Mouse (Mus musculus) neural tube, embryonic 12.5 days (tissue): ENCODE data around the gene Slc12a1. TPM values are rescaled to one million over a fixed set of nuclear protein-coding genes. Genes with fewer than 3 reads are reported as not detected.
A peak's percentile ranks its signal among the peaks of the same experiment; 100 is the strongest.

ENCODE experiments used
- ATAC-seq: fragments of 200-750 bp; cut with Nextera tagmentation; 2 replicates; pipeline ENCODE4 v1.8.0; 2017; ENCODE audit warnings: low read depth, mild to moderate bottlenecking, moderate TSS enrichment, moderate library complexity; ENCODE audit not compliant: low FRiP score
- H3K27ac ChIP-seq: fragments of 300-500 bp; sonication (generic); 2 replicates; pipeline ENCODE4 v1.5.1; 2016
- H3K27me3 ChIP-seq: fragments of 300-500 bp; sonication (generic); replicated peaks from 2 replicates; pipeline ENCODE4 v1.6.1; 2016; ENCODE audit warnings: mild to moderate bottlenecking
- H3K36me3 ChIP-seq: fragments of 300-500 bp; sonication (generic); 2 replicates; pipeline ENCODE4 v1.6.1; 2016; ENCODE audit warnings: mild to moderate bottlenecking
- H3K4me1 ChIP-seq: fragments of 300-500 bp; sonication (generic); 2 replicates; pipeline ENCODE4 v1.6.1; 2016
- H3K4me2 ChIP-seq: fragments of 300-500 bp; sonication (generic); replicated peaks from 2 replicates; pipeline ENCODE4 v1.6.1; 2016; ENCODE audit warnings: mild to moderate bottlenecking
- H3K4me3 ChIP-seq: fragments of 300-500 bp; sonication (generic); 2 replicates; pipeline ENCODE4 v1.5.1; 2016
- H3K9ac ChIP-seq: fragments of 300-500 bp; sonication (generic); 2 replicates; pipeline ENCODE4 v1.6.1; 2016; ENCODE audit warnings: mild to moderate bottlenecking
- H3K9me3 ChIP-seq: fragments of 300-500 bp; sonication (generic); 2 replicates; pipeline ENCODE4 v1.6.1; 2016; ENCODE audit warnings: mild to moderate bottlenecking
- WGBS: fragments of 180-500 bp; shearing (Covaris S2); methylation state at CpG from one replicate; pipeline ENCODE4 v1.1.7; 2016; 5-methylcytosine and 5-hydroxymethylcytosine counted together
- polyA plus RNA-seq: library from polyadenylated mRNA; unstranded; fragments of >200 nt; fragmentation: Nextera tagmentation; extraction: Ambion mirVana; gene quantifications from 2 replicates; pipeline ENCODE4 v1.2.1, GENCODE M21; 2016

Slc12a1 gene
- polyA plus RNA-seq, 1 experiment from 2014 or later = 0.04 TPM

DNA sequence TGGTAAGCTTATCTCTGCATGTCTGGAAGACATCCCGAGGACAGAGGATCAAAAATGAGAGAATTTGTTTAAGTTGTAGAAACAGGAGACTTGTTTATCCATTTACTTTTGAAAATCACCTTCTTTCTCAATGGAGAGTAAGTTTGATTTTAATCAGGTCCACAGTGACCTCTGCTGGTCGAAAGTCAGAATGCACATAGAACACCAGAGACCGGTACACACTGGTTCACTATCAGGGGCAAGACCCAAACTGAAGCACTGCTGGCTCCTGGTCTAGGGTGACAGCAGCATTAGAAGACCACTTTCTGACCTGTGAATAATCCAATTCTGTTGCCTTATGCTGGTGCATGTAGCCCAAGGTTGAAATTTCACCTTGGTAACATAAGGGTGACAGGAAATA lies 62.3 kb downstream of the Slc12a1 start:
- H3K4me1 ChIP-seq = no peaks in the 10 kb centered on the region
- H3K9ac ChIP-seq = no peak overlapping the region
- no peak overlapping the region for H3K4me2 ChIP-seq
- no peaks in the 10 kb centered on the region for H3K9me3 ChIP-seq
- WGBS = 4% methylated on average over 3 of the region's 3 CpGs
- no peaks in the 10 kb centered on the region for H3K36me3 ChIP-seq
- no peak overlapping the region for H3K27ac ChIP-seq
- ATAC-seq = peak; percentile 48; the same call in 1 of the 2 replicates
- H3K4me3 ChIP-seq = no peak overlapping the region
- H3K27me3 ChIP-seq = no peaks in the 10 kb centered on the region

DNA sequence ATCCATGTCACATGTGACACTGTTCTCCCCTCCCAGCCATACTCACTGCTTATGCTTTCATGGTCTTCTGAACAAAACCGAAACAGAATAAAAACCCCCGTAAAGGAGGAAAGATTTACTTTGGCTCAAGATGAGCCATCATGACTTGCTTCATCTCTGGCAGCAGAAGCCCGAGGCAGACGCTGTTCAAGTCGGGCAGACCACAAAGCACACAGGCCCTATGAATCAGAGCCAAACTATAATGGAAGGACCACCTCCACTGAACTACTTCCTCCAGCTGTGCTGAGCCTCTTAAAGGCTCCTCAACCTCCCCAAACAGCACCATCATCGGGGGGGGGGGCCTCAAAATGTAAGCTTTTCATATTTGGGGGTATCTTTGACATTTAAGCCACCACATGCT lies 65.0 kb downstream of the Slc12a1 start:
- H3K36me3 ChIP-seq = no peaks in the 10 kb centered on the region
- no peaks in the 10 kb centered on the region for H3K9me3 ChIP-seq
- no peak for ATAC-seq
- no peak overlapping the region for H3K9ac ChIP-seq
- no peak overlapping the region for H3K4me3 ChIP-seq
- H3K4me2 ChIP-seq = no peak overlapping the region
- no peak overlapping the region for H3K27ac ChIP-seq
- no peaks in the 10 kb centered on the region for H3K4me1 ChIP-seq
- no peaks in the 10 kb centered on the region for H3K27me3 ChIP-seq
- 74% methylated on average over 6 of the region's 6 CpGs for WGBS

DNA sequence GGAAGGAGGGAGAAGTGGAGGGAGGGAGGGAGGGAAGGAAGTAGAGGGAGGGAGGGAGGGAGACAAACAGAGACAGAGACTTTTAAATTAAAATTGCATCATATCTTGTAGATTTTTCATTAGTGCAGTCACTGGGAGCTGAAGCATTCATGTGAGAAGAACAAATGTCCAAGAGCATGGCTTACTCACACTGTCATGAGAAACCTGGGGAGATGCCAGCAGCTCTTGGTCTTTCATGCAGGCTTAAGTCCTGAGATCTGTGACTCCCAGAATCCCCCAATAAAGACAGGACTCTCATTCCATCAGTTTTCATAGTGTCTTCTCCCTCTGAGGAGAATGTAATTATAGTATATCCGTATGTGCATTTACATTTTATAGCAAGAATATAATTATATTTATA lies 66.3 kb downstream of the Slc12a1 start:
- no peak for ATAC-seq
- Histone ChIP-seq H3K27me3 (no peaks in the 10 kb centered on the region), H3K4me3 (no peak overlapping the region), H3K9ac (no peak overlapping the region), H3K36me3 (no peaks in the 10 kb centered on the region), H3K4me1 (no peaks in the 10 kb centered on the region), H3K27ac (no peak overlapping the region), H3K9me3 (no peaks in the 10 kb centered on the region), H3K4me2 (no peak overlapping the region)
- 91% methylated on average over 1 of the region's 1 CpGs for WGBS

DNA sequence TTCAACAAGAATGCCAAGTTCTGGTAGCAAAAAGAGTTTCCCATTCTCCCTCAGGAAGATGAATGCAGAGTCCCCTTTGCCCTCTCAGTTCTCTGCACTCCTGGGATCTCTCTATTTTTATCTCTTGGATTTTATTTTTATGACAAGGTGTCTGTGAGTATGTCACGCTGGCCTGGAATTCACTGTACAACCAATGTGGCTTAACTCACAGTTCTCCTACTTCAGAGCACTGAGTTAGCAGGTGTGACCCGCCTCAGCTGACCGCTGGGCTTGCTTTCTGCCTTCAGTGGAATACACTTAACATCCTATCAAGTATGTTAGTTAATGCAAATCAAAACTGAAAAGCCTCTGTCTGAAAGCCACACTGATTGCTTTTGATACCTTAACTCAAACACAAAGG lies 67.0 kb downstream of the Slc12a1 start:
- H3K27me3 ChIP-seq = no peaks in the 10 kb centered on the region
- ATAC-seq = no peak
- no peak overlapping the region for H3K27ac ChIP-seq
- no peak overlapping the region for H3K4me2 ChIP-seq
- no peaks in the 10 kb centered on the region for H3K4me1 ChIP-seq
- no peaks in the 10 kb centered on the region for H3K9me3 ChIP-seq
- no peaks in the 10 kb centered on the region for H3K36me3 ChIP-seq
- no peak overlapping the region for H3K4me3 ChIP-seq
- WGBS = 86% methylated on average over 3 of the region's 3 CpGs
- no peak overlapping the region for H3K9ac ChIP-seq

DNA sequence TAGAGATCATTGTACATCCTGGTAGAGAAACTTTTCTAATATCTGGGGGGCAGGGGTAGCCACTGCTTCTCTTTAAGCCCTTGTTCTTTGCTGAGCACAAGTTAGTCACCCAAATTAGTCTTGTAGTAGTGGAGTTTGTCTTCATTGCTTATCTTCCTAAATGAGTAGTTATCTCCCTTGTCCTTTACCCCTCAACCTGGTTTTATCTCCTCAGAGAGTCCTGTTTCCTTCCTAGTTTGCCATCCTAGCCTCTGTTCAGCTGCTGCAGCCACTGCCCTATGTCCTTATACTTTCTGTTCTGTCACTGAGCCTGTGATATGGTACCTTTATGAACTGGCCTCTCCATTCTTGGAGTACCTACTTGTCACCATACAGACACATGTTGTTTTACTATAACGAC lies 69.4 kb downstream of the Slc12a1 start:
- no peaks in the 10 kb centered on the region for H3K27me3 ChIP-seq
- no peaks in the 10 kb centered on the region for H3K36me3 ChIP-seq
- H3K4me3 ChIP-seq = no peak overlapping the region
- H3K9ac ChIP-seq = no peak overlapping the region
- ATAC-seq = no peak
- no peaks in the 10 kb centered on the region for H3K4me1 ChIP-seq
- no peaks in the 10 kb centered on the region for H3K9me3 ChIP-seq
- WGBS = 93% methylated on average over 1 of the region's 1 CpGs
- H3K27ac ChIP-seq = no peak overlapping the region
- H3K4me2 ChIP-seq = no peak overlapping the region

DNA sequence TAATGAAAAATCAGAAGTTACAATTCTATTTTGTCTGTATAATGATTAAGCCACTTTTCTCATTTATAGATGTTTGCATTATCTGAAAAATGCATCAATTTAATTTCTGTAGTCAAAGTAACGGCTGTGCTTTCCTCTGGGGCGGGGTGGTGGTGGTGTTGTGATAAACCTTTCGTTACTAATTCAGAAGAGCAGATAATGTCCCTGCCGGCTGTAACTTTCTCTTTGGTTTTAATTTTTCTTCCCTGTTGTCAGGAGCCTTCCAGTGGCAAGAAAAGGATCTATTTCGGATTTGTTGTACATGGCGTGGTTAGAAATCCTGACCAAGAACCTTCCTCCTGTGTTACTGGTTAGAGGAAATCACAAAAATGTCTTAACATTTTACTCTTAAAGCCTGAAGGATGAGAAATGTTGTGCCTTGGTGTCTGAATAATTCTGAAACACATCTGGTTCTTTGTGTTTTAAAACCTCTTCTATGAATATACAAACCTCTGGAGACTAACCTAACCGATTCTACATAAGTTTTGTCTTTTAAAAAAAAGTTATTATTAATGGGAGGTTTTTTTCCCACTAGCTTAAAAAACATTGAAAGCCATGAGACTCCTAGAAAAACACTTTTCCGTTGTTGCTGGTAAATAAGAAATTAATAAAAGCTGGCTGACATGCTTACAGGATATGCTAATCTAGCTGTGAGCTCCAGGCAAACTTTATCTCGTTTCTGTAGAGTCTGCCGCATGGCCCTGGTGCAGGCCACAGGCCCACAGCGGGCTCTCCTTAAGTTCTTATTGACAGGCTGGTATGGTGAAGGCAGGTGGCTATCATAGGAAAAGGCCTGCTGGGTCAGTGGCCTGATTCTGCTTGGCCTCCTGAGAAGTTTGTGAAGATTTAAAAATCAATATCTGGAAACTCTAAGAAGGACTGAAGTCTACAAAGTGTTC lies 76.4 kb downstream of the Slc12a1 start:
- no peaks in the 10 kb centered on the region for H3K4me1 ChIP-seq
- WGBS = 90% methylated on average over 11 of the region's 11 CpGs
- no peaks in the 10 kb centered on the region for H3K9me3 ChIP-seq
- H3K36me3 ChIP-seq = no peaks in the 10 kb centered on the region
- no peak overlapping the region for H3K9ac ChIP-seq
- no peak overlapping the region for H3K4me3 ChIP-seq
- no peak for ATAC-seq
- H3K4me2 ChIP-seq = no peak overlapping the region
- H3K27ac ChIP-seq = no peak overlapping the region
- H3K27me3 ChIP-seq = no peaks in the 10 kb centered on the region

DNA sequence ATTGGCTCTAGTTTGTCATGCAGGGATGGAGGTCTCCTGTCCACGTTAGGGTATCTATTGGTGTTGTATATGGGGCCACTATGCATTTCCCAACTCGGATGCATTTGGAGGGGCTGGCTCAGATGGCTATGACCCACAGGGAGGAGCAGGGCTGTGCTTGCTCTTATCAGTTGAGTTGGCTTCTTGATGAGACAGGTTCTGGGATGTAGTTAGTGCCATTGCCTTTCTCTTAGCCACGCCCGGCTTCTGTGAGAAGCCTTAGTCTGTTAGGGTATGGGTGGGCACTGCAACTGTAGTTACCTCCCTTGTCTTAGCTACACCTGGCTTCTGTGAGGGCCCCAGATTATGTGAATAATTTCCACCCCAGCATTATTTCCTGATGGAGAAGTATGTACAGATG lies 79.9 kb downstream of the Slc12a1 start:
- 86% methylated on average over 4 of the region's 4 CpGs for WGBS
- Histone ChIP-seq H3K27ac (no peak overlapping the region), H3K9me3 (no peaks in the 10 kb centered on the region), H3K36me3 (no peaks in the 10 kb centered on the region), H3K27me3 (no peaks in the 10 kb centered on the region), H3K4me3 (no peak overlapping the region), H3K9ac (no peak overlapping the region), H3K4me2 (no peak overlapping the region), H3K4me1 (no peaks in the 10 kb centered on the region)
- no peak for ATAC-seq

DNA sequence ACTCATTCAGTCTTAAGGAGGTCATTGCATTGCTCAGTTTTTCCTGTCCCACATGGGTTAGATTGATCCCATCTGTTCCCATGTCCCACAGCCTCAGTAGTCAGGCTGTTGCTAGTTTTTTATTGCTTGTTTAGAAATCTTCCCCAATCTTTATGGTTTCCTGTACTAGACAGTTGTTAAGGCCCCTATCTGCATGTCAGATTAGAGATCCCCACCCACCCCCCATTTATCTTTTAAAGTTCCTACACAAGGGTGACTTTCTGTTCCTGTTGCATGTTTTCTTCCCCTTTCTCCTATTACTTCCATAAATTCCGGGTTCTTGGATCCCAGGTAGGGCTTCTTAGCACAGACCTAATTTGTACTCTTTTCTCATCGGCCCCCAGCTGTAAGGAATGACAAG lies 81.2 kb downstream of the Slc12a1 start:
- no peak for ATAC-seq
- no peaks in the 10 kb centered on the region for H3K36me3 ChIP-seq
- H3K4me3 ChIP-seq = no peak overlapping the region
- 91% methylated on average over 2 of the region's 2 CpGs for WGBS
- no peak overlapping the region for H3K27ac ChIP-seq
- H3K27me3 ChIP-seq = no peaks in the 10 kb centered on the region
- no peaks in the 10 kb centered on the region for H3K4me1 ChIP-seq
- no peak overlapping the region for H3K9ac ChIP-seq
- no peaks in the 10 kb centered on the region for H3K9me3 ChIP-seq
- no peak overlapping the region for H3K4me2 ChIP-seq

DNA sequence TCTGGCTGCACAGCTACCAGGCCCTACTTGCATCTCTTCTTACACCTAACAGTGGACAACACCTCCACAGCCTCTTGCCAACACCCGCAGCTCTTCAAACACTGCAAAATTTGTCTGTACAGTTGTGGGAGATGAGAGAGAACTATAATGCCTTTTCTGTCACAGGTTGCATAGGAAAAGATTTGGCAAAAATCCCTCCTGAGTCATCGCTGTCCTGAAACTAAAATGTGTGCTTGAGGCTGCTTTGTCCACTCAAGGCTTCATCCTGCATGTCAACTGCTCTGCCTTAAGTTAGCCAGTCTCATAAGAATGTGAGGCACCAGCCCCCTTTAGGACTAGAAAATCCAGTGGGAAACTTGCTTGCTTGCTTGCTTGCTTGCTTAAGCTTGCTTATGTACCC lies 81.7 kb downstream of the Slc12a1 start:
- no peaks in the 10 kb centered on the region for H3K4me1 ChIP-seq
- H3K9me3 ChIP-seq = no peaks in the 10 kb centered on the region
- H3K36me3 ChIP-seq = no peaks in the 10 kb centered on the region
- H3K9ac ChIP-seq = no peak overlapping the region
- no peak overlapping the region for H3K4me2 ChIP-seq
- ATAC-seq = no peak
- no peak overlapping the region for H3K27ac ChIP-seq
- 91% methylated on average over 2 of the region's 2 CpGs for WGBS
- no peaks in the 10 kb centered on the region for H3K27me3 ChIP-seq
- H3K4me3 ChIP-seq = no peak overlapping the region

DNA sequence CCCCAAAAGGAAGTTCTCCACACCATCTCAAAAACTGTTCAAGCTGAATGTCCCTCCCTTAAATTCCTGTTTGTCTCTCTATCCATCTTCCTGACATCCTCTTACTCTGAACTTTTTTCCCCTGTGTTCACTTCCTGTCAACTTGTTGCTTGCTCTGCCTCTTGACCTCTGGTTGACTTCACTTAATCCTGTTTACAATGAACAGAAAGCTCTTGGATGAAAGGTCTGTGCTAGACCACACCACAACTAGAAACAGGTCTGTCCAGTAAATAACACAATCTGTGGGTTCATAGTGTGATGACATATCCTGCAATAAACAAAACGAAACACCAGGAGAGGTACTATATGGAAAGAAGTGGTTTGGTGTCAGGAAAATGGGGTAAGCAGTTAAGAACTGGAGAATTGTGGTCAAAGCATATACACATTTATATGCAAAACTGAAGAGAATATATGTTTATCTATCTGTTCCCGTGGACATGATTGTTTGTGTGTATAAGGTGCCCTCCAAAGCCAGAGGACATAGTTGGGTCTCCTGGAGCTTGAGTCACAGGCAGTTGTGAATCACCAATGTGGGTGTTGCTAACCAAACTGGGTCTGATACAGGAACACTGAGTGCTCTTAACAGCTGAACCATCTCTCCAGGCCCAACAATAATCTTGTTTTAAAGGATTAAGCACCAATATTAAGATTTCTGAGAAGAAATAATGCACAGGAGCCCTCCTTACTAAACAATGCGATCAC lies 93.4 kb downstream of the Slc12a1 start:
- no peak overlapping the region for H3K4me2 ChIP-seq
- no peaks in the 10 kb centered on the region for H3K27me3 ChIP-seq
- H3K4me3 ChIP-seq = no peak overlapping the region
- H3K9me3 ChIP-seq = no peaks in the 10 kb centered on the region
- H3K4me1 ChIP-seq = peaks cover 13% of the 10 kb centered on the region
- no peak overlapping the region for H3K27ac ChIP-seq
- peaks cover 6% of the 10 kb centered on the region; the same call in 1 of the 2 replicates for H3K36me3 ChIP-seq
- no peak overlapping the region for H3K9ac ChIP-seq
- ATAC-seq = no peak
- 91% methylated on average over 3 of the region's 3 CpGs for WGBS

DNA sequence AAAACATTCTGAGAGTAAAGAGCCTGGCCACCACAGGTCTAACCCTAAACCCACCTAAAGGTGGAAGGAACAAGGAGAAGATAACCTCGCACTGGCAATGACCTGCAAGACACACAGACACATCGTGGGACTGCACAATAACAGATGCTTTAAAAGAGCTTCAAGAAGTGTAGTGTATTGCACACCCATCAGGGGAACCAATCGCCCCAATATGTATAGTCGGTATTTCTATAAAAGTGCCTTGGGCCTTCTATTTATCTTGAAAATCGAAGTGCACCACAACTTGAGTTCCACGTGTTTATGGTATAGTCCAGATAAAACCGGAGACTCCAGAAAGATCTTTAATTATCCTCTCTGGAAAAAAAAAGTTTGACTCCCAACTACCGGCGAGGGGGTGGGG lies 94.4 kb downstream of the Slc12a1 start:
- H3K36me3 ChIP-seq = peaks cover 6% of the 10 kb centered on the region; the same call in 1 of the 2 replicates
- no peaks in the 10 kb centered on the region for H3K9me3 ChIP-seq
- H3K27ac ChIP-seq = peak overlapping the region; percentile 72; the same call in 1 of the 2 replicates
- H3K9ac ChIP-seq = peak overlapping the region; percentile 80
- peaks cover 13% of the 10 kb centered on the region for H3K4me1 ChIP-seq
- no peaks in the 10 kb centered on the region for H3K27me3 ChIP-seq
- peak overlapping the region; percentile 76 for H3K4me3 ChIP-seq
- ATAC-seq = no peak
- 21% methylated on average over 9 of the region's 9 CpGs for WGBS
- peak overlapping the region; percentile 67 for H3K4me2 ChIP-seq

DNA sequence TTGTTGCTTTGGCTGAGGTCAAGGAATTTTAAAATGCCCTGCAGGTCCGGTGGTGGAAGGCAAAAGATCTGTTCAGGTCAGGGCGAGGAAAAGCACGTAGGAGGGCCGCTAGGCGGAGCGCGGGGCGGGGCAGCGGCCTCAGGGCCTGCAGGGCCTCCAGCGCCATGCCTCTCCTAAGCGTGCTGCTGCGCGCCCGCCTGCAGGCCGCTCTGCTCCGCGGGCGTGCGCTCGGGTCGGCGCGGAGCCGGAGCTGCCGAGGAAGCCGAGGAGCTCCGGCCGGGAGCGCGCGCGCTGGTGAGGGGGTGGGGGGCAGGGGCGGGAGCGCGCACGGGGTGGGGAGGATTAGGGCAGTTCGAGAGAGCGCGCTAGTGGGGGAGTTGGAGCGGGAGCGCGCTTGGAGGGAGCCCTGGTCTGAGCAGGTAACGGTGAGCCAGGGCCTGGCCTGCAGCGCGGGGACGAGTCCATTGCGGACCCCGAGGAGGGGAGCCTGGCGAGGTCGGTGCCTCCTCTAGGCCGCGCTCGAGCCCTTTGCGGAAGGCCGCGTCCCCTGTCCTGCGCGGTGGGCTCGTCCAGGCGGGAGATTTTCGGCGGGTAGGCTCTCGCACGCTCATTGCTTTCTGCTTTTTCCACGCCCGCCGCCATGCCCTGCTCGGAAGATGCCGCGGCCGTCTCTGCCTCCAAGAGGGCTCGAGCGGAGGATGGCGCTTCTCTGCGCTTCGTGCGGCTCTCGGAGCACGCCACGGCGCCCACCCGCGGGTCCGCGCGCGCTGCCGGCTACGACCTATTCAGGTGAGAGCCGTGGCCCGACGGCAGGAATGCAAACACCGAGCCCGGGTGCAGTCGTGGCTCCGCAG lies 95.0 kb downstream of the Slc12a1 start, which contains the start of gene Dut:
Gene Dut (plus strand): TSS at position 83 of the 854 bp plus-strand sequence.
- peak; percentile 100 for ATAC-seq
- Histone ChIP-seq H3K27me3 (no peaks in the 10 kb centered on the region), H3K9ac (peak within 1 kb of the TSS; percentile 80), H3K4me2 (peak within 1 kb of the TSS; percentile 67), H3K9me3 (no peaks in the 10 kb centered on the region), H3K4me3 (peak within 1 kb of the TSS; percentile 76), H3K36me3 (peaks cover 6% of the 10 kb centered on the region; the same call in 1 of the 2 replicates), H3K27ac (peak within 1 kb of the TSS; percentile 72; the same call in 1 of the 2 replicates), H3K4me1 (peaks cover 13% of the 10 kb centered on the region)
- WGBS = under 1% methylated on average over 96 of the region's 96 CpGs
